Mouse (Mus musculus): Measurements from ENCODE around the gene Hoxa6.

The Hoxa6 gene

GRCm38 (mm10) chr6:52164051-52164625, 44.4 kb downstream of the Hoxa6 start:
- DNase-seq (ENCODE audit: low spot score): no peak

GRCm38 (mm10) chr6:52163366-52164031, 45.0 kb downstream of the Hoxa6 start:
- DNase-seq (ENCODE audit: low spot score): no peak

GRCm38 (mm10) chr6:52162611-52163365, 45.7 kb downstream of the Hoxa6 start:
- no peak for DNase-seq (ENCODE audit: low spot score)

- DNase-seq (ENCODE audit: low spot score): no peak
Observed at GRCm38 (mm10) chr6:52162093-52162380, 46.5 kb downstream of the Hoxa6 start.

- no peak for DNase-seq (ENCODE audit: low spot score)
Observed at GRCm38 (mm10) chr6:52161336-52162092, 47.0 kb downstream of the Hoxa6 start.

- DNase-seq (ENCODE audit: low spot score): peak; percentile 62
Observed at GRCm38 (mm10) chr6:52160511-52161335, 47.8 kb downstream of the Hoxa6 start.

- no peak for DNase-seq (ENCODE audit: low spot score)
Observed at GRCm38 (mm10) chr6:52159979-52160378, 48.5 kb downstream of the Hoxa6 start.

- DNase-seq (ENCODE audit: low spot score): peak; percentile 37
Observed at GRCm38 (mm10) chr6:52159164-52159761, 49.3 kb downstream of the Hoxa6 start.

GRCm38 (mm10) chr6:52158276-52159051, 50.1 kb downstream of the Hoxa6 start, which contains the start of gene Hoxa1:
Gene Hoxa1 (minus strand): TSS chr6:52158317.
- peak; percentile 82 for DNase-seq (ENCODE audit: low spot score)

- DNase-seq (ENCODE audit: low spot score): no peak
Observed at GRCm38 (mm10) chr6:52157466-52158275, 50.9 kb downstream of the Hoxa6 start.

GRCm38 (mm10) chr6:52156551-52157200, 51.8 kb downstream of the Hoxa6 start:
- DNase-seq (ENCODE audit: low spot score): no peak

Measured in urinary bladder, postnatal 14 days (tissue).